In the genomic region with DNA sequence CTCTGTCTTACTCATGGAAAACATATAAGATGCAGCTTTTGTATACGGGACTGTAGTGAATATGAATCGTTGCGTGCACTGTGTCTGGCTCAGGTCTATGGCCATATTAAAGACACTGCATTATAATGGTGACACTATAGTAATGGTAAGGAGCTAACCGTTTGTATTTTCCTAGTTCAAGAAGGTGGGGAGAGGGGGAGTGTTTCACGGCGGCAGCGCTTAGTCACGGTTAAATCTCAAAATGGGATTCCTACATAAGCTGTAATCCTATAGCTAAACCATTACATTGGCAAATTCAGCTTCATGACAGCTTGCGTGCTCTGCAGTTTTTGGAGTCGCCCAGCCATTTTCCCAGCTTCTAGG, we compare ENCODE assay signal across 8 mouse cellular contexts. TPM values are rescaled to one million over a fixed set of nuclear protein-coding genes. Genes with fewer than 3 reads are reported as not detected.
DNase-seq lines count a peak whose midpoint lies in the region; ATAC-seq and TF ChIP-seq lines count a peak whose summit lies in the region.

No protein-coding gene starts in this region.

- H3K4me1 ChIP-seq in cerebellum, adult 2 months (ENCODE audit: control insufficient read depth, insufficient read depth, low read length), result no peaks in the 10 kb centered on the region
- no peaks in the 10 kb centered on the region for H3K4me1 ChIP-seq in lung, postnatal 0 days (ENCODE audit: insufficient read depth, low read depth, low read length)
- peaks cover 16% of the 10 kb centered on the region for H3K4me1 ChIP-seq in limb, embryonic 13.5 days
- peaks cover 4% of the 10 kb centered on the region; the same call in 1 of the 2 replicates for H3K4me1 ChIP-seq in stomach, embryonic 14.5 days (ENCODE audit: control insufficient read depth, insufficient read depth, low read length)

- H3K36me3 ChIP-seq in lung, postnatal 0 days (ENCODE audit: insufficient read depth, low read length), result no peaks in the 10 kb centered on the region
- no peaks in the 10 kb centered on the region for H3K36me3 ChIP-seq in limb, embryonic 13.5 days
- H3K36me3 ChIP-seq in stomach, embryonic 14.5 days (ENCODE audit: control insufficient read depth, insufficient read depth, low read length), result no peaks in the 10 kb centered on the region

- no peak overlapping the region for H3K27ac ChIP-seq in cerebellum, adult 2 months (ENCODE audit: insufficient read depth, low read length)
- no peak overlapping the region for H3K27ac ChIP-seq in lung, postnatal 0 days (ENCODE audit: low read length)
- peak overlapping the region; percentile 28; the same call in 1 of the 2 replicates for H3K27ac ChIP-seq in limb, embryonic 13.5 days
- H3K27ac ChIP-seq in stomach, embryonic 14.5 days (ENCODE audit: low read length), result no peak overlapping the region

- no peak for TF ChIP-seq CTCF in cerebellum, adult 2 months (IDR thresholded peaks at IDR 0.05; ENCODE audit: borderline replicate concordance, insufficient read depth, low read depth, low read length)
- no peak for TF ChIP-seq CTCF in lung, postnatal 0 days (IDR thresholded peaks at IDR 0.05)

- H3K4me3 ChIP-seq in cerebellum, adult 2 months (replicated peaks; ENCODE audit: insufficient read depth, low read depth, low read length), result peak overlapping the region; percentile 75
- H3K4me3 ChIP-seq in lung, postnatal 0 days (ENCODE audit: low read depth, low read length), result peak overlapping the region; percentile 64
- H3K4me3 ChIP-seq in limb, embryonic 13.5 days, result peak overlapping the region; percentile 77
- peak overlapping the region; percentile 52 for H3K4me3 ChIP-seq in stomach, embryonic 14.5 days (ENCODE audit: low read depth, low read length)

- no peaks in the 10 kb centered on the region for H3K9me3 ChIP-seq in lung, postnatal 0 days (ENCODE audit: low read length)
- no peaks in the 10 kb centered on the region for H3K9me3 ChIP-seq in limb, embryonic 13.5 days
- H3K9me3 ChIP-seq in stomach, embryonic 14.5 days (ENCODE audit: control insufficient read depth, low read depth, low read length), result no peaks in the 10 kb centered on the region

- H3K27me3 ChIP-seq in cerebellum, adult 2 months (ENCODE audit: control insufficient read depth, insufficient read depth, low read length), result no peaks in the 10 kb centered on the region
- no peaks in the 10 kb centered on the region for H3K27me3 ChIP-seq in lung, postnatal 0 days (replicated peaks; ENCODE audit: insufficient read depth, low read length)
- peaks cover 4% of the 10 kb centered on the region; the same call in 1 of the 2 replicates for H3K27me3 ChIP-seq in limb, embryonic 13.5 days
- H3K27me3 ChIP-seq in stomach, embryonic 14.5 days (ENCODE audit: control insufficient read depth, insufficient read depth, low read length), result no peaks in the 10 kb centered on the region

- DNase-seq in cerebellum, adult 2 months, result no peak
- no peak for DNase-seq in cerebellum, adult 8-10 months
- no peak for DNase-seq in lung, postnatal 0 days (ENCODE audit: low spot score)
- DNase-seq in lung, postnatal 25 days (ENCODE audit: low spot score), result no peak
- no peak for DNase-seq in urinary bladder, adult 18-20 months (ENCODE audit: low spot score in 2 of 2)
- no peak for DNase-seq in testis, postnatal 14 days (ENCODE audit: low spot score)

- 29% methylated on average over 10 of the region's 10 CpGs for WGBS in cerebellum, adult 2 months
- WGBS in lung, postnatal 0 days, result 38% methylated on average over 10 of the region's 10 CpGs
- WGBS in limb, embryonic 13.5 days, result 21% methylated on average over 10 of the region's 10 CpGs
- WGBS in stomach, embryonic 14.5 days, result 24% methylated on average over 10 of the region's 10 CpGs

- TF ChIP-seq EP300 in lung, postnatal 0 days (IDR thresholded peaks at IDR 0.05), result no peak

- H3K9ac ChIP-seq in lung, postnatal 0 days (replicated peaks; ENCODE audit: low read depth), result no peak overlapping the region
- no peak overlapping the region for H3K9ac ChIP-seq in limb, embryonic 13.5 days
- no peak overlapping the region; the same call in 1 of the 2 replicates for H3K9ac ChIP-seq in stomach, embryonic 14.5 days (replicated peaks; ENCODE audit: low read depth, low read length)

- TF ChIP-seq POLR2A in cerebellum, adult 2 months (IDR thresholded peaks at IDR 0.05; ENCODE audit: borderline replicate concordance, insufficient read depth, low read length), result no peak

- no peak for ATAC-seq in lung, postnatal 0 days
- peak; percentile 6 for ATAC-seq in limb, embryonic 13.5 days (ENCODE audit: low FRiP score, low read depth)
- ATAC-seq in stomach, embryonic 14.5 days (ENCODE audit: insufficient number of reproducible peaks, insufficient read depth, low FRiP score, low read depth), result peak; percentile 10; the same call in 1 of the 2 replicates

- H3K4me2 ChIP-seq in lung, postnatal 0 days (replicated peaks; ENCODE audit: low read depth, low read length), result peak overlapping the region; percentile 89
- peak overlapping the region; percentile 80 for H3K4me2 ChIP-seq in limb, embryonic 13.5 days (replicated peaks)
- peak overlapping the region; percentile 70 for H3K4me2 ChIP-seq in stomach, embryonic 14.5 days (replicated peaks; ENCODE audit: low read depth, low read length)

RNA-seq across cellular contexts. Expression of a gene that starts 0.4 kb away (rescaled TPM):
- 15.8 and 17.9 TPM in 2 replicates for polyA plus RNA-seq in cerebellum, adult 2 months (2012; rRNA removed)
- polyA plus RNA-seq in lung, postnatal 0 days (2015; fragmentation: Nextera tagmentation; extraction: Ambion mirVana), result 7.5 and 9.7 TPM in 2 replicates
- polyA plus RNA-seq in limb, embryonic 13.5 days (2015; fragmentation: Nextera tagmentation; extraction: Ambion mirVana), result 18.2 and 18.6 TPM in 2 replicates
- 7.4 and 10.8 TPM in 2 replicates for polyA plus RNA-seq in stomach, embryonic 14.5 days (2014; fragmentation: Nextera tagmentation; extraction: Ambion mirVana)

RNA-seq across cellular contexts. Expression of a gene that starts 25.8 kb away (rescaled TPM):
- polyA plus RNA-seq in cerebellum, adult 2 months (2012; rRNA removed), result 0.10 TPM in 1 of 2 replicates, not detected in the other
- polyA plus RNA-seq in lung, postnatal 0 days (2015; fragmentation: Nextera tagmentation; extraction: Ambion mirVana), result 0.05 and 0.14 TPM in 2 replicates
- 1.4 and 2.2 TPM in 2 replicates for polyA plus RNA-seq in limb, embryonic 13.5 days (2015; fragmentation: Nextera tagmentation; extraction: Ambion mirVana)
- polyA plus RNA-seq in stomach, embryonic 14.5 days (2014; fragmentation: Nextera tagmentation; extraction: Ambion mirVana), result 3.5 and 3.9 TPM in 2 replicates
